Mouse (Mus musculus) urinary bladder, postnatal 14 days (tissue): Measurements from ENCODE around the gene Mpeg1.

ENCODE experiments used
- DNase-seq: peaks from one replicate; pipeline ENCODE4 v3.0.0; 2021; ENCODE audit warnings: low spot score

The Mpeg1 gene

DNA sequence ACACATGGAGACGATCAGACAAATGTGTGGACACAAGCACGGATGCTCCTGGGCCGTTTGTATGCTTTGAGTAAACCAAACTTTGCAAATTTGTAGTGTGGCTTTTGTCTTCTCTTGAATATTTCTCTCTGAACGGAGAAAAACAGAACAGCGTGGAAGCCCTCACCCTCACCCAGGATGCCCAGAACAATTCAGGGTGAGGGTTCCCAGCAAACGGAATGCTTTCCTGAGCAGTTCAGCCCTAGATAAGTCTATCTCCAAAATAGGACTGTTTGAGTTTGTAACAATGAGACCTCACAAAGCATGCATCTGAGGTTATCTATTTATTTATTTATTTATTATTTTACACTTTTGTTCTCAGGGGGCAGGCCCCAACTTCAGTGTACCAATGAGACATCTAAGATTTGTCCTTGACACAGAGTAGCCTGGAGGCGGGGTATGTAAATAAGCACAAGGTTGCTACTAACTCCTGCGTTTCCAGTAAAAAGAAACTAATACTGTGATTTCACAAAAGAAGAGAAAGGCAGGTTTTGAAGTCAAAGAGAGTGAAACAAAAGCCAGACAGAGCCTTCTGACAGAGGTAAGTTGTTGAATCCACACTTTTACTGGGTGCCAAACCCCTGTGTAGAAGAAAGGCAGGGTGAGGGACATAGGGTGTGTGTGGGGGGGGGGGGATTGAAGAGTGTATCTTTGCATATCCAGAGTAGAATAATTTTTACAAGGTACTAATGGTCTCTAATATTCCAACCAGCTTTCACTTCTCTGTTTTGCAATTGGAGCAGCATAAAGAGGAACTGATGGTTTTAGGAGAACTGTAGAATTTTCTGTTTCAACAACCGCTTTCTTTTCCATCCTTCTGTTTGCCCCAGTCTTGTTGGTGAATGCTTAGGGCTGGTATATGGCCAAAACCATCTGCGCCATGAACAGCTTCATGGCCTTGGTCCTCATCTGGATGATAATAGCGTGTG, at the start of gene Mpeg1:
Gene Mpeg1 (plus strand): TSS at position 498 of the 968 bp plus-strand sequence.
- no peak for DNase-seq

DNA sequence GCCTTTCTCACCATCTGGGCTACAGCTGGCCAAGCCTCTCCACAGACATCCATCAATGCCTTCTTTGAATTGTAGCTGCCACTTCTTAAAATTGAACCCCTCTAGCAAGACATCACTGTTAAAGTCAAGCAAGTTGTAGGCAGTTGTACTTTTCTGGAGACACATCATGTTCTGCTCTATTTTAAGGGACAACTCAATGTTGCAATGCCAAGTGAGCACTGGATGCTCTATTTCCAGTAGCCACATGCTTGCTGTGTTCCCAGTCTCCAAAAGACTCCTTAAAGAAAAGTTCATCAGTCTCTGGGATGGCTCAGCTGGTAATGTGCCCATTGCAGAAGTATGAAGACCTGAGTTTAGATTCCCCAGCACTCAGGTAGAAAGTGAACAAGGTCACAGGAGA, 46.8 kb upstream of the Mpeg1 start:
- DNase-seq, result no peak

DNA sequence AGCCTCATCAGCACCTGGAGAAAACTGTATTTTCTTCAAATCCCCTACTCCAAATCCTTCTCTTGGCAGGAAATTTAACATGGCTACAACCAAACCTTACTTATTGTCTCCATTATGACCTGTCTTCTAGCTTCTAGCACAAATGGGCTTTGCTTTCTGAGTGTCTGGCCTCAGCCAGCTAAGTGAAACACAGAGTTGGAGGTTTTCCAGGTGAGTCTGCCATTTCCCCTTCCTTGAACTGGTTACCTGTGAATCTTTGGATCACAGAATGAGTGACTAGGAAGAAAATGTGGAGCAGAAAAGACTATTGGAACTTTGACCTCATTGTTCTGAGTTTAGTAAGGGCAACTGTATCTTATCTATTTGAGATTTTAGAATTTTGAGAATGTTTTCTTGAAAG, 43.2 kb upstream of the Mpeg1 start, which contains the start of gene Olfr1441:
Gene Olfr1441 (plus strand): TSS at position 73 of the 400 bp plus-strand sequence.
- no peak for DNase-seq

DNA sequence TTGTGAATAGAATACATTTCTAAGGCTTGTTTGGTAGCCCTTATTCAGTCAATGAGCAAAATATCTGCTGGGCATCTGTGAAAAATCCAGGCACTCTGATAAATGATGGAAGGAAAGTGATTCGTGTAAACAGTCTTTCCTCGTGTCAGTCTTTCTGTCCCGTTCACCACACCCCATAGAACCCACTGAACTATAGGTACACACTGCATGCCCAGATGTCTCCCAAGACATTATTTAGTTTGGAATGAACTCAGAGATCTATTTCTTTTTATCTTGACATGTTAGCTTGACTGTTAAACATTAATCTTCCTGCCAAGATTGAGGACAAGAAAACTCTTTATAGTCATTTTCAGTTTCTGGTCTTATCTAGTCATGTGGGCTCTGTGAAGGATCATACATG, 42.3 kb upstream of the Mpeg1 start:
- DNase-seq, result no peak

DNA sequence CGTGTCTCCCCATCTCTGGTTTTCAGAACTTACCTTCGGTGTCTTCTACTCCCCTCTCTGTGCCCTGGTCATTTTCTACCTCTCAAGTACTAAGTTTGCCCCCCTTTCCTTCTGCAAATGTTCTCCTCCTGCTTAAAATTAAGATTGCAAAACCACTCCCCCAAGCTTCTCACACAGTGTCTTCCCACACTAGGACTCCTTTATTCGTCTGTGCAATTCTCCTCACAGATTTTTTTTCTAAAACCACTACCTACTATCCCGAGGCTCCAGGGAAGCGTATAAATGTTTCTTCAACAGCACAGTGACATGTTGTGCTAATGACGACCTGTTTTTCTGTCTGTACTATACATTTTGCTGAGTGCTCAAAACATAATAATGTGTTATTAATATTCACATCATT, 40.0 kb upstream of the Mpeg1 start:
- DNase-seq, result no peak

DNA sequence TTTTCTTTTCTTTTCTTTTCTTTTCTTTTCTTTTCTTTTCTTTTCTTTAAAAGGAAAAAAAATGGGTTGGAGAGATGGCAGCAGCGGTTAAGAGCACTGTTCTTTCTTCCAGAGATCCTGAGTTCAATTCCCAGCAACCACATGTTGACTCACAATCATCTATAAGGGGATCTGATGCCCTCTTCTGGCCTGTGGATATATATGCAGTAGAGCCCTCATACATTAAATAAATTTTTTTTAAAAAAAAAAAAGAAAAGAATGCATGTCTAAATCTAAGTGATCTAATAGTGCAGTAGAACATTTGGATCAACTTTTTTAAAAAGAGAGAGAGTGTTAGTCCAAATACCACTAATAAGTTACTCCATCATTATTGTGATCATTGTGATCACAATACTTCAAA, 38.9 kb upstream of the Mpeg1 start:
- no peak for DNase-seq

DNA sequence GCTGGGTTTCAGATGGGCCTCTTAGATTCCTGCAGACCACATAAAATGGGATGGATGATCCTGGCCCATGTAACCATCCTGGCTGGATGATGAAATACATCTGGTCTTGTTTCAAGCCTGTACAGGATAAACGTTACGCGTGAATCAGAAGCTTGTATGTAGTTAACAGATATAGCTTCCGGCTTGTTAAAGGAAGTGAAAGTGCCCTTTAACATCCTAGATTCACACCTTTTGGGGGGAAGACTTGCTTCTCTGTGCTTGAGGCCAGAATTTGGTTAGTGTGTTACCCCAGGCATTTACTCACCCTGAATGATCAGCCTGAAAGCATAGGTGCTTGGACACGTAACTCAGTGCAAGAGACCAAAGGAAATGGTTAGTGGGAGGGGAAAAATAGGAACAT, 33.5 kb upstream of the Mpeg1 start:
- no peak for DNase-seq

DNA sequence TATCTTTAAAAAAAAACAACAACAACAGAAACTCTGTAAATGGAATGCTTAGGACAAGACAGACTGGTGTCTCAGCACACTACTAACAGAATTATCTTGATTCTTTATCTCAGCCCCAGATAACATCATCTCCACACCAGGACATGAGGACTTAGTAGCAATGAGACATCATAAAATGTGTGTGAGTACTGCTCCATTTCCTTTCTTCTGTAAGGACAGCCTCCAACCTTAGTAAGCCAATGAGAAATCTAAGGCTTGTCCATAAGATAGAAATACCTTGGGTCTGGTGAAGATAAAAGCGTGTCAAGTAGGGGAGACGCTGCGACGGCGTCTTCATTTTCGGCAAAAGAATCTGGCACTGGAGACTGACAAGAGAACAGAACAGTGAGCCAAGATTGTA, 33.0 kb upstream of the Mpeg1 start, which contains the start of gene Pfpl:
Gene Pfpl (plus strand): TSS at position 301 of the 400 bp plus-strand sequence.
- no peak for DNase-seq

DNA sequence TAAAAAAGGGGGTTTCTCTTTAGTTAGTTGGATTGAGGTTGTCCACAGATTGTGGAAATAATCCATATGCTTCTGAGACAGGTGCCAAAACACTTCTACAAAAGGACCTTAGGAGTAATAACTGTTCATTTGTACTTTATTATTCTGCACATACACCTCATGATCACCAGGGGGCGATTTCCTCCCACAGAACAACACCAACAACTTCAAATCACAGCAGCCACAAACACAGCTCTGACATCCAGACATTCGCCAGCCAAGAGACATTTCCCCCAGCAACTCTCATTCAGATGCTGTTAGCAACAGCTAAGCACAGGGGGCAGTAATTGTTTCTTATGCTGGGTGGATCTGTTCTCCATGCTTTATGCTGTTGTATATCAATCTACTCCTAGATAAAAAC, 27.5 kb upstream of the Mpeg1 start:
- peak; percentile 31 for DNase-seq

DNA sequence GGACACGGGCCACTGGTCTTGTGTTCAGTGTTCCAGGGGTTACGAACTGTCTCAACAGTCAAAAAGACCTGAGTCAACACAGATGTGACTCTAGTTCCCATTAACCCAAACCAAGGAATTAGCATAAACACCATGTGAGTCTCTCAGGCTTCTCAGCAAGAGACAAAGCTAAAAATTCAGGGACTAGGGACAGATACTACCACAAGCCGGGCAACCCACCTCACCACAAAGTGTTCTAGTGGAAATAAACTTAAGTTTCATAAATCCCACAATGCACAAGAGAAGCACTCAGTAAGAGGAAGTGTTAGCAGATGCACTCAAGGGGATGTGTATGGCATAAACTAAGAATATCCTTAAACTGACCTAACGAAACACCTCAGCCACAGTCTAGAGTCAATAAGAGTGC, 25.6 kb upstream of the Mpeg1 start:
- DNase-seq, result no peak

DNA sequence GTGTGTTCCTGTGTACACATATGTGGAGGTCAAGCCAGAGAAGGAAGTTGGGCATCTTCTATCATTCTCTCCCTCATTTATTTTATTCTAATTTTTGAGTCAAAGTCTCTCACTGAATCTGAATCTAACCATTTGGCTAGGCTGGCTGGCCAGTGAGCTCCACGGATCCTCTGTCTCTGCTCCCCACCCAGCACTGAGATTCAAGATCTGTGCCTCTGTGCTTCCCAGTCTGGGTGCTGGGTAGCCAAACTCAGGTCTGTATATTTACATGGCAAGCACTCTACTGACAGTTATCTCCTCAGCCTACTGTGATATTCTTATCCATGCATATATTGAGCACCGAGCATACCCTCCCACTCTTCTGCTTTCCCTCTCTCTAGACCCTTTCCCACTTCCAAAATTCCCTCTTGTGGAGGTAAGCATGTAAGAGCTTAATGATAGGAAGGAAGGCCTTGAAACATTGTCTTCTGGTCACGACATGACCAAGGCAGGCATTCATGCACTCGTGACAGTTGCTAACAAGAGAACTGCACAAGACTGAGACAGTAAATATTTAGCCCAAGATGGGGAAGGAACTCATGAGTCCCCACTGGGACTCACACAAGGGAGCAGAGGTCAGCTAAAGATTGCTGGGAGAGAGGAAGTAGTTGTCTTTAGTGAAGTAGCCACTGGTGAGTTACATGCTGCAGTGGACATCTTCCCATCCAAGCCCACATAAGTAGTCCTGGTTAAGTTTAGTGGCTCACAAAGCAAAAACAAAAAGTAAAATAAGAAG, 24.6 kb upstream of the Mpeg1 start:
- DNase-seq, result no peak

DNA sequence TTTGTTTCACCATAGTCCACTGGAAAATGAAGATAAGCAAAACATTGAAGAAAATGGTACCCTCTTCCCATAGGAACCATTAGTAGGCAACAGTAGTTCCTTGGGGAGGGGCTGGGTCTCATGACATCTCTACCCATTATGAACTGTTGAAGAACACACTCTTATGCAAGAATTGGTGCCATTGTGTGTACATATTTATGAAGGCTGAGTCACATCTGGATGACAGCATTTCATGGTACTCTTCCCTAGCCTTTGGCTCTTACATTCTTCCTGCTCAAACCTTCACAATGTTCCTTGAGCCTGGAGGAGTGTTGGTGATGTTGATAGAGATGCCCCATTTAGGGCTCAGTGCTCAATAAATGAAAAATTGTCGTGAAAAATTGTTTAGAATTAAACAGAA, 21.0 kb upstream of the Mpeg1 start:
- DNase-seq, result no peak

DNA sequence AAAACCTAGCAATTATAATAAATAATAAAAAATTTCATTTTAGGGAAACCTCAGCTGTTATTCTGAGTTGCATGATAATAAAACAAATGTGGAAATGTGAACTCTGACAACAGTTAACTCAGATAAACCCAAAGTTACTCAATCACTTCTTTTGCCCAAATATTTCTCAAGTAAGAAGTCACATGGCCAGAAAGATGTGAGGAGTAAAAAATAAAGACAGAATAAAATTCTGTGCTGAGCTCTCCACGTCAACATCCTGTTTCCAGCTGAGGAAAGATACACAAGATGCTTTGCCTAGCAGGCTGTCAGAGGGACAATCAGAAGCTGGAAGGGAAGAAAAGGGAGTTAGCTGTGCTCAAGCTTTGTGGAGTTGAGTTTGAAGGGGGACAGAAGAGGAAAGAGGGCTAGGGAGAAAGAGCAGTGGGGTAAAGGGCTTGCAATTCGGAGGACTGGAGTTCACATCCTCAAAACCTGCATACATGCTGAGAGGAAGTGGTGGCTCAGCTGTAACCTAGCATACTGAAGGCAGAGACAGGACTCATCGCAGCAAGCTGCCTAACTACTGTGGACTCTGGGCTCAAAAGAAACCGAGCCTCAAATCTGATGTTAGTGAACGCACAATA, 20.4 kb upstream of the Mpeg1 start:
- DNase-seq, result no peak

DNA sequence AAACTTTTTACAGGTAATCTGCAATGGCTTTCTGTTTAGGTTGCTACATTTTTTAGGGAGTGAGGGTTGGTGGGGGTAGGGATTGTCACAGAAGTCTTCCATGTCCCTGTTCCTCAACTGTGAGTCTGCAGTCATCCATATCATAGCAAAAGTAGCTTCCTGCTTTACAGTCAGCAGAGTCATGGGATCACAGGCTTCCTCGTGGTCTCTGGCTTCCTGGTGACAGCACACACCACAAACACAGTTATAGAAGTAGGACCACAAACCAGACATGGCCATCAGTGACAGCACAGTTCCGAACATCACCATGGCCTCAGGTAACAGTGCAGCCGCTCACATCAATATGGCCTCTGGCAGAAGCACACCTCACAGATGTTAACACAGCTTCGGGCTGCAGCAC, 18.0 kb upstream of the Mpeg1 start:
- DNase-seq, result no peak

DNA sequence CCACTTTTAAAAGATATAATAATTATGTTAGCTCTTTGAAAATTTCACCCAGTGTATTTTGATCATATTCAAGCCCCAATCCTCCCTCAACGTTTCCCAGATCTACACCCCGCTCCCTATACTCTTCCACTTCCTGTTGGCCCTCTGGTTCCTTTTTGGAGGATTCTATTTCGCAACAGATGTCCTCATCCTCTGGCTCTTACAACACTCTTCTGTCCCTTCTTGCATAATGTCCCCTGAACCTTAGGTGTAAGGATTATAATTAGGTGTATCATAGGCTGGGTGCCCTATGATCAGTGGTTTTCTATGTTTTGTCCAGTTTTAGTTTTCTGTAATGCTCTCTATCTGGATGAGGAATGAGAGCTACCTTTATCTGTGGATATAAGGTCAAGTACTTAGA, 15.6 kb upstream of the Mpeg1 start:
- DNase-seq, result no peak

DNA sequence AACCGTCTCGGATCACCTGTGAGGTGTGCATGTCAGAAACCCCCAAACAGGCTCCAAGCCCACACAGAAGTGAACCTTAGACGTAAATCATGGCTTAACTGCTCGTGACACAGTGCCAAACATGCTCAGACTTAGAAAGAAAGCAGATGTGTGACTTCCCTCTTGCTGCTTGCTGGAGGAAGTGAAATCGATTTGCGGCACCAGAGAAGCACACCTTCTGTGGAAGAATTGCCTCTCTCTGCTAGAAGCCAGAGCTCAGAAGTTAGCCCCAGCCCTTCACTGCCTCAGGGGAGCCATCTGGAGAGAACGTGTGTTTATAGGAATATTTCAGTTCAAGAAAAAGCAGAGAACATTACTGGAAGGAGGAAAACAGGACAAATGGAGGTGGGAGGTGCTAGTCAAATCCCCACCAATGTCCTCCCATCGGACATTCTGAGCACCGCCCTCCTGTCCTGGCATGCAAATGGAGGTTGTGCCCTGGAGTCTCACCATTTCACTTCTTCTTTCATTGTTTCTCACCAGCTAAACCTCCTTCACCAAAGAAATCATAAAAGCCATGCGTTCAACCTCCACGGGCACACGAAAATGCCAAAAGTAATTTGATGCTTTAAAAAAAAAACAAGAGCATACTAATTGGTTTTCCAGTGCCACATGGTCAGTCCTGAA, 3.0 kb upstream of the Mpeg1 start:
- DNase-seq, result no peak

DNA sequence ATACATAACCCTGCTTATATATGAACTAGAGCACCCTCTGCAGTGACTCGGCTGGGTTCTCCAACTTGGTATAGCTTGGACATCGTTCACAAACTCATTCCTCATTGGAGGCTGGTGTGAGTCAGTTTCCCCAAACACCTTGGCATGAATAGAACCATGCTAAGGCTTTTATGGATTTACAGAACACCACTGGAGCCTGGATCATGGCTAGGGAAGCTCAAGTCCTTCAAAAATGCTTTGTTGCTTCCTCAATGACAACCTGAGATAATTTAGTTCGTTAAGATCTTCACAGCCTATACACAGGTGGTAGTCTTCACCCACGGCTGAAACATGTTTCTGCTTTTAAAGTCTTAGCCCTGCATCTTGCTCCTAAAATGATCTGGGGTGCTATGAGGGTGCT, 1.1 kb upstream of the Mpeg1 start:
- DNase-seq, result no peak

DNA sequence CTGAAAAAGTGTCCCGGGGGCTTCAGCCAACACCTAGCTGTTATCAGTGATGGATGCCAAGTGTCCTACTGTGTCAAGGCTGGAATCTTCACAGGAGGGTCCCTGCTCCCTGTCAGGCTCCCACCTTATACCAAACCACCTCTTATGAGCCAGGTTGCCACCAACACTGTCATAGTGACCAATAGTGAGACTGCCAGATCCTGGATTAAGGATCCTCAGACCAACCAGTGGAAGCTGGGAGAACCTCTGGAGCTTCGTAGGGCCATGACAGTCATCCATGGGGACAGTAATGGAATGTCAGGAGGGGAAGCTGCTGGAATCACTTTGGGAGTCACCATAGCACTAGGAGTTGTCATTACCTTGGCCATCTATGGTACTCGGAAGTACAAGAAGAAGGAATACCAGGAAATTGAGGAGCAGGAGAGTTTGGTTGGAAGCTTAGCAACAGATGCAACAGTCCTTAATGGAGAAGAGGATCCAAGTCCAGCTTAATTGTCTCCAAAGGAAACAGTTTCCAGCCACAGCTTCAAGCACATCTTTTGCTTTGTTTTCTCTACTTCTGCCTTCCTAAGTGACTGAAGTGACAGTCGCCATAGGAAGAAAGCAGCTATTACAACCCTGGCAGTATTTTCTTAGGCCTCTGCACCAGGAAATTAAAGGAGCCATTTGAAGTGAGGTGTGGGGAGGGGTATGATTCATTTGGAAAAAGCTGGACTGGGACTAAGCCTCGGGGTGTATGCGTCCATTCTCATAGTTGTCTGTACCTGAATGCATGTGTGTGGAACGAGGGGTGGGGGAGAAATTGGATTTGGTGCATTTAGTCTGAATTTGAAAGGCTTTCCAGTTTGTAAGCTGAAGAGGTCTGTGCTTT, 2.5 kb downstream of the Mpeg1 start:
- DNase-seq, result no peak

DNA sequence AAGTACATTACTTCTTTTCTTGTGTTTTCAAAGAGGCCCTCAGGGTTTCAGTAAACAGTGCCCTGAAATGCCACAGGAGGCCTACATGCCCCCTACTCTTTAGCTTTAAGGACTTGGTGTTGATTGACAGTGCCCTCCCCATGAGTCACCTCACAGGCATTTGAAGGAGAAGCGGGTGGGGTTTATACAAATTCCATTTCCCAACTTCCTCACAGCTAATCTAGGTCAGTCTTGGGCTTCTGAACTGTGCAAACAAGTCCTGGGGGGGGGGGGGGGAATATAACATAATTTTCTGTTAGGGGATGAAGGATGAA, 3.1 kb downstream of the Mpeg1 start:
- peak; percentile 72 for DNase-seq

DNA sequence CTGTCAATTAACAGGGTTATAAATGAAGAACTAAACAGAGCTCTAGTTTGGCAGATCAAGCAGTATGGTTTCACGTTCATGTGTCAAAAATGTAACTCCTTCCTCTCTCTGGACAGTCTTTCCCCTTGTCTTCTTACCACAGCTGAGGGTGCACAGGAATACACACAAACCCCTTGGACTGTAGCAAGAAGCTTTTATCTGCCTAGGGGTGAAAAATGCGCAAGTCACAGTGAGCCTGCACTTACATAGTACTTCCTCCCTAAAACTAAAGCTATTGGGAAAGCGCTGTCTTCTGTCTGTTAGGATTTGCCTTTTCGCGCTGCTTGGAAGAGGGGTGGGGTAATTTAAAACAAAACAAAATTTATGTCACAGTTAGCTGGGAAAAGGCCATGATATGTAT, 3.5 kb downstream of the Mpeg1 start:
- no peak for DNase-seq

DNA sequence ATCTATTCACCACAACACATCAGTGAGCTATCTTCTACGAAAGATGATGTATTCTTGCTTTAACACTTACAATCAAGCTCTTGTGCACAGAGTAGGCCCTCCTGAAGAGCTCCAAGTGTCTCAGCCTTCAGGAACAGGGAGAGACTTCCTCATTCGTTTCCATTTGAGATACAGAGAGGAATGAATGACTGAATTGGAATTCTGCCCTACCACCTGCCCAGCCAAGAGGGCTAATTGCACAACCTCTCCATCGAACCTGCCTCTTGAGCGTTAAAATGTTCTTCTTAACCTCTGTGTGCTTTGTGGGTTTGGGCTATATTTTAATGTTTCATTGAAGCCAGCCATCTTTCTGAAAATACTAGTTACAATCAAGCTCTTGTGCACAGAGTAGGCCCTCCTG, 4.1 kb downstream of the Mpeg1 start:
- DNase-seq, result no peak
